9 mouse cellular contexts compared by ENCODE assay signal in genomic region chrX:142305869-142306581, GRCm38 (mm10). TPM values are rescaled to one million over a fixed set of nuclear protein-coding genes. Genes with fewer than 3 reads are reported as not detected.
DNase-seq lines count a peak whose midpoint lies in the region; ATAC-seq and TF ChIP-seq lines count a peak whose summit lies in the region.
"Had no signal": no experiment of that assay in that cellular context is flagged by ENCODE, and none has a peak within 500 bp of the region (broad histone marks: within the 10 kb centered on the region; RNA-seq: fewer than 3 reads in every experiment).

TSS of gene Kcne1l (minus strand) at chrX:142306294.

- peak within 1 kb of the TSS; percentile 54 for H3K4me2 ChIP-seq in limb, embryonic 11.5 days (ENCODE audit: low read depth, severe bottlenecking)
- peak within 1 kb of the TSS; percentile 50 for H3K4me2 ChIP-seq in neural tube, embryonic 15.5 days

- DNase-seq in frontal cortex, adult 2 months (ENCODE audit: extremely low spot score in 1 of 2, low spot score in 1 of 2): no peak
- DNase-seq in frontal cortex, postnatal 36 days (ENCODE audit: low spot score in 2 of 2): no peak
- no peak for DNase-seq in testis, postnatal 14 days (ENCODE audit: low spot score)
- DNase-seq in limb, embryonic 11.5 days (ENCODE audit: low spot score): peak; percentile 55
- DNase-seq in right cerebral cortex, postnatal 14 days: no peak
- no peak for DNase-seq in layer of hippocampus, adult 11-12 months (ENCODE audit: low spot score)

- H3K9me3 ChIP-seq in limb, embryonic 11.5 days (ENCODE audit: control insufficient read depth, low read length): no peaks in the 10 kb centered on the region
- H3K9me3 ChIP-seq in neural tube, embryonic 15.5 days (replicated peaks): no peaks in the 10 kb centered on the region

- H3K4me1 ChIP-seq in testis, adult 2 months (ENCODE audit: control insufficient read depth, insufficient read depth, low read length): peaks cover 5% of the 10 kb centered on the region
- no peaks in the 10 kb centered on the region for H3K4me1 ChIP-seq in limb, embryonic 11.5 days (ENCODE audit: control insufficient read depth, insufficient read depth, low read length)
- peaks cover 13% of the 10 kb centered on the region; the same call in 1 of the 2 replicates for H3K4me1 ChIP-seq in neural tube, embryonic 15.5 days

- peak; percentile 80 for ATAC-seq in limb, embryonic 11.5 days (ENCODE audit: insufficient number of reproducible peaks, low FRiP score, low TSS enrichment, low read depth)
- peak; percentile 80 for ATAC-seq in neural tube, embryonic 15.5 days (ENCODE audit: low FRiP score)

- H3K9ac ChIP-seq in limb, embryonic 11.5 days (ENCODE audit: low read length): peak within 1 kb of the TSS; percentile 12; the same call in 1 of the 2 replicates
- no peak within 1 kb of the TSS for H3K9ac ChIP-seq in neural tube, embryonic 15.5 days (replicated peaks)

- no peaks in the 10 kb centered on the region for H3K27me3 ChIP-seq in testis, adult 2 months (ENCODE audit: control insufficient read depth, insufficient read depth, low read length)
- H3K27me3 ChIP-seq in limb, embryonic 11.5 days (ENCODE audit: control insufficient read depth, insufficient read depth, low read length): peaks cover 23% of the 10 kb centered on the region
- peaks cover 19% of the 10 kb centered on the region for H3K27me3 ChIP-seq in neural tube, embryonic 15.5 days (replicated peaks)

- H3K36me3 ChIP-seq in testis, adult 2 months (ENCODE audit: control insufficient read depth, insufficient read depth, low read length): no peaks in the 10 kb centered on the region
- H3K36me3 ChIP-seq in limb, embryonic 11.5 days (ENCODE audit: control insufficient read depth, insufficient read depth, low read length): no peaks in the 10 kb centered on the region
- no peaks in the 10 kb centered on the region for H3K36me3 ChIP-seq in neural tube, embryonic 15.5 days

- no peak for TF ChIP-seq POLR2A in testis, adult 2 months (IDR thresholded peaks at IDR 0.05; ENCODE audit: control insufficient read depth, low read depth, low read length)

- WGBS in limb, embryonic 11.5 days: 29% methylated on average over 31 of the region's 33 CpGs
- 34% methylated on average over 29 of the region's 33 CpGs for WGBS in neural tube, embryonic 15.5 days

- peak within 1 kb of the TSS; percentile 65 for H3K4me3 ChIP-seq in testis, adult 2 months (ENCODE audit: control insufficient read depth, low read depth, low read length)
- H3K4me3 ChIP-seq in limb, embryonic 11.5 days (ENCODE audit: low read depth, low read length): peak within 1 kb of the TSS; percentile 16; the same call in 1 of the 2 replicates
- peak within 1 kb of the TSS; percentile 18 for H3K4me3 ChIP-seq in neural tube, embryonic 15.5 days (replicated peaks)

- TF ChIP-seq CTCF in testis, adult 2 months (IDR thresholded peaks at IDR 0.05; ENCODE audit: control insufficient read depth, insufficient read depth, insufficient replicate concordance, low read depth, low read length): no peak

- H3K27ac ChIP-seq in testis, adult 2 months (ENCODE audit: control insufficient read depth, insufficient read depth, low read depth, low read length): peak within 1 kb of the TSS; percentile 55
- H3K27ac ChIP-seq in limb, embryonic 11.5 days (replicated peaks; ENCODE audit: low read depth, low read length): no peak within 1 kb of the TSS
- peak within 1 kb of the TSS; percentile 73 for H3K27ac ChIP-seq in neural tube, embryonic 15.5 days (replicated peaks)

RNA-seq across cellular contexts. Expression of gene Kcne1l, which starts in this region (rescaled TPM):
- polyA plus RNA-seq in frontal cortex, adult 2 months (2012; rRNA removed): 15.5 and 16.5 TPM in 2 replicates
- polyA plus RNA-seq in testis, adult 2 months (2012; rRNA removed): 0.10 TPM in 1 of 2 replicates, not detected in the other
- 19.8 and 22.0 TPM in 2 replicates for polyA plus RNA-seq in limb, embryonic 11.5 days (2014; fragmentation: Nextera tagmentation; extraction: Ambion mirVana)
- polyA plus RNA-seq in neural tube, embryonic 15.5 days (2015; fragmentation: Nextera tagmentation; extraction: Ambion mirVana): 34.1 and 44.9 TPM in 2 replicates
- polyA plus RNA-seq: C2C12 had no signal

Comparison
In these comparisons a context has a peak if more than half of its experiments do, and no peak if none do; other contexts are left out.
1. RNA of gene Kcne1l (polyA plus RNA-seq): 34.1 to 44.9 TPM in neural tube, embryonic 15.5 days, 19.8 to 22.0 TPM in limb, embryonic 11.5 days and 15.5 to 16.5 TPM in frontal cortex, adult 2 months; 0.10 TPM in testis, adult 2 months; every median in the first group is over 10 times any median in the second.
2. Peak in every context shown above with its lines, with median percentiles within 50 percentile points of each other: H3K4me3 ChIP-seq.